Mouse (Mus musculus) heart, embryonic 12.5 days (tissue): ENCODE results near the gene Sec13. TPM values are rescaled to one million over a fixed set of nuclear protein-coding genes. Genes with fewer than 3 reads are reported as not detected.

Experiments
- ATAC-seq: fragments of 200-750 bp; cut with Nextera tagmentation; 2 replicates; pipeline ENCODE4 v1.8.0; 2017; ENCODE audit warnings: moderate TSS enrichment, moderate library complexity; ENCODE audit not compliant: insufficient number of reproducible peaks, low FRiP score
- H3K27ac ChIP-seq: fragments of 300-500 bp; sonication (generic); 2 replicates; pipeline ENCODE4 v1.5.1; 2016; ENCODE audit warnings: mild to moderate bottlenecking, moderate library complexity; ENCODE audit not compliant: poor library complexity, severe bottlenecking
- H3K27me3 ChIP-seq: fragments of 300-500 bp; sonication (generic); replicated peaks from 2 replicates; pipeline ENCODE4 v1.6.1; 2016; ENCODE audit warnings: mild to moderate bottlenecking, moderate library complexity
- H3K36me3 ChIP-seq: fragments of 300-500 bp; sonication (generic); 2 replicates; pipeline ENCODE4 v1.6.1; 2016; ENCODE audit warnings: mild to moderate bottlenecking, moderate library complexity
- H3K4me1 ChIP-seq: fragments of 300-500 bp; sonication (generic); replicated peaks from 2 replicates; pipeline ENCODE4 v1.6.1; 2016; ENCODE audit warnings: mild to moderate bottlenecking
- H3K4me2 ChIP-seq: fragments of 300-500 bp; sonication (generic); 2 replicates; pipeline ENCODE4 v1.6.1; 2016; ENCODE audit warnings: mild to moderate bottlenecking, moderate library complexity
- H3K4me3 ChIP-seq: fragments of 300-500 bp; sonication (generic); 2 replicates; pipeline ENCODE4 v1.5.1; 2016; ENCODE audit warnings: mild to moderate bottlenecking
- H3K9ac ChIP-seq: fragments of 300-500 bp; sonication (generic); 2 replicates; pipeline ENCODE4 v1.6.1; 2016; ENCODE audit warnings: mild to moderate bottlenecking, moderate library complexity
- H3K9me3 ChIP-seq: fragments of 300-500 bp; sonication (generic); replicated peaks from 2 replicates; pipeline ENCODE4 v1.6.1; 2016; ENCODE audit warnings: mild to moderate bottlenecking, moderate library complexity
- WGBS: fragments of 180-500 bp; shearing (Covaris S2); methylation state at CpG from one replicate; pipeline ENCODE4 v1.1.7; 2016; 5-methylcytosine and 5-hydroxymethylcytosine counted together
- microRNA-seq: library from miRNA; unstranded; fragments of <30 nt; microRNA quantifications from one replicate; pipeline ENCODE4, GENCODE M21; 2017
- polyA plus RNA-seq: library from polyadenylated mRNA; unstranded; fragments of >200 nt; fragmentation: Nextera tagmentation; extraction: Ambion mirVana; gene quantifications from 2 replicates; pipeline ENCODE4 v1.2.1, GENCODE M21; 2016

The Sec13 gene
- polyA plus RNA-seq, 1 experiment from 2014 or later, result 208 TPM

GRCm38 (mm10) chr6:113683081-113683825, 57.3 kb downstream of the Sec13 start:
- Histone ChIP-seq H3K9me3 (no peaks in the 10 kb centered on the region), H3K36me3 (no peaks in the 10 kb centered on the region; the same call in 1 of the 2 replicates), H3K4me1 (peaks cover 24% of the 10 kb centered on the region), H3K4me2 (no peak overlapping the region), H3K4me3 (no peak overlapping the region), H3K27me3 (no peaks in the 10 kb centered on the region), H3K27ac (no peak overlapping the region), H3K9ac (no peak overlapping the region)
- 84% methylated on average over 10 of the region's 10 CpGs for WGBS
- no peak for ATAC-seq

GRCm38 (mm10) chr6:113681271-113681670, 59.3 kb downstream of the Sec13 start:
- no peaks in the 10 kb centered on the region for H3K36me3 ChIP-seq
- H3K4me2 ChIP-seq, result no peak overlapping the region
- no peaks in the 10 kb centered on the region for H3K9me3 ChIP-seq
- H3K9ac ChIP-seq, result no peak overlapping the region
- H3K4me3 ChIP-seq, result no peak overlapping the region
- no peak overlapping the region for H3K27ac ChIP-seq
- WGBS, result 15% methylated on average over 4 of the region's 4 CpGs
- ATAC-seq, result peak; percentile 72
- H3K27me3 ChIP-seq, result no peaks in the 10 kb centered on the region
- H3K4me1 ChIP-seq, result peaks cover 6% of the 10 kb centered on the region; the same call in 1 of the 2 replicates

GRCm38 (mm10) chr6:113679993-113680566, 60.5 kb downstream of the Sec13 start:
- Histone ChIP-seq H3K4me2 (no peak overlapping the region), H3K36me3 (no peaks in the 10 kb centered on the region), H3K27me3 (no peaks in the 10 kb centered on the region), H3K9me3 (no peaks in the 10 kb centered on the region), H3K4me3 (no peak overlapping the region), H3K4me1 (peaks cover 6% of the 10 kb centered on the region; the same call in 1 of the 2 replicates), H3K27ac (no peak overlapping the region), H3K9ac (no peak overlapping the region)
- ATAC-seq, result no peak
- 76% methylated on average over 9 of the region's 9 CpGs for WGBS

GRCm38 (mm10) chr6:113678246-113679012, 62.1 kb downstream of the Sec13 start:
- Histone ChIP-seq H3K4me3 (no peak overlapping the region), H3K4me1 (peaks cover 6% of the 10 kb centered on the region; the same call in 1 of the 2 replicates), H3K27me3 (no peaks in the 10 kb centered on the region), H3K9ac (no peak overlapping the region), H3K36me3 (0 out of 2 replicates have a peak, but pooled peaks cover 2% of the 10 kb centered on the region), H3K27ac (no peak overlapping the region), H3K9me3 (no peaks in the 10 kb centered on the region), H3K4me2 (no peak overlapping the region)
- WGBS, result 79% methylated on average over 14 of the region's 14 CpGs
- no peak for ATAC-seq

Small RNA genes within 50 kb of the gene (microRNA-seq; reads per million reads assigned to microRNA genes)
- not detected for gene Mir7042

Other genes starting within 250 kb of the Sec13 start
- 0.28 and 0.40 TPM in 2 replicates for gene Prrt3, start 238.8 kb downstream of the Sec13 start, polyA plus RNA-seq
- 86.9 and 89.1 TPM in 2 replicates for gene Emc3, start 209.1 kb downstream of the Sec13 start, polyA plus RNA-seq
- 10.9 and 12.1 TPM in 2 replicates for gene Fancd2, start 209.1 kb downstream of the Sec13 start, polyA plus RNA-seq
- 0.26 TPM in 1 of 2 replicates, not detected in the other for gene Fancd2os, start 140.0 kb downstream of the Sec13 start, polyA plus RNA-seq
- gene Brk1, start 136.0 kb downstream of the Sec13 start, polyA plus RNA-seq, result 156 and 165 TPM in 2 replicates
- gene Vhl, start 116.8 kb downstream of the Sec13 start, polyA plus RNA-seq, result 30.3 and 32.7 TPM in 2 replicates
- gene Irak2, start 102.3 kb downstream of the Sec13 start, polyA plus RNA-seq, result 7.0 and 7.9 TPM in 2 replicates
- 0.87 and 1.1 TPM in 2 replicates for gene Tatdn2, start 43.7 kb downstream of the Sec13 start, polyA plus RNA-seq
- 0.46 TPM in 1 of 2 replicates, not detected in the other for gene Ghrl, start 20.9 kb downstream of the Sec13 start, polyA plus RNA-seq